In the genomic region with DNA sequence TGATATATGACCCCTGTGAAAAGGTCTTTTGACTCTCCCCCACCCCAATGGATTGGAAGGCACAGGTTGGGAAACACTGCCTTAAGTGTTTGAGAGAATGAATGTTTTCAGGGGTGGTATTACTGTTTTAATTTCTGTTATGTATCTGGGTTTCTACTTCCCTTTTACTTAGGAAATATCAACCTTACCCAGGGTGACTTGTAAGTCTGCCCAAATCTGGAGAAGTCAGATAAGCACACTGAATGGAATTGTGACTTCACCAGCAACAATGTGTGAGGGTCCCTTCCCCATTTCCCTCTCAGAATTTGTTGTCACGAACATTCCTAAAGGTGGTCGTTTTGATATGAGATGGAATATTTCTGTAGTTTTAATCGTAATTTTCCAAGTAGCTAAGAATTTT, we compare ENCODE assay signal across 28 mouse cellular contexts. TPM values are rescaled to one million over a fixed set of nuclear protein-coding genes. Genes with fewer than 3 reads are reported as not detected.
"Had no signal": no experiment of that assay in that cellular context is flagged by ENCODE, and none has a peak within 500 bp of the region (broad histone marks: within the 10 kb centered on the region; RNA-seq: fewer than 3 reads in every experiment).

No protein-coding gene starts in this region.

- DNase-seq: gastrocnemius, adult 2 months; gastrocnemius, postnatal 10 days; gastrocnemius, postnatal 25 days; heart, adult 11 months; heart, adult 2 months; heart, postnatal 10 days; heart, postnatal 4 days; kidney, adult 11 months; kidney, adult 2 months; kidney, adult 9 months; kidney, postnatal 14 days; kidney, postnatal 36 days; layer of hippocampus, adult 9-11 months; layer of hippocampus, postnatal 36 days; left cerebral cortex, postnatal 4 days had no signal

- ATAC-seq: hindbrain, postnatal 0 days; intestine, embryonic 16.5 days; liver, embryonic 12.5 days had no signal

RNA-seq across cellular contexts. Expression of a gene that starts 17.0 kb away (rescaled TPM):
- total RNA-seq: gastrocnemius, adult 2 months; gastrocnemius, postnatal 10 days; gastrocnemius, postnatal 25 days; gastrocnemius, postnatal 4 days; heart, adult 2 months; heart, postnatal 10 days; heart, postnatal 25 days; heart, postnatal 4 days; hindbrain, postnatal 0 days; layer of hippocampus, adult 18-20 months; layer of hippocampus, adult 8-10 months; layer of hippocampus, postnatal 14 days; layer of hippocampus, postnatal 36 days; left cerebral cortex, adult 18-20 months; left cerebral cortex, adult 8-10 months; left cerebral cortex, postnatal 10 days; left cerebral cortex, postnatal 25 days; left cerebral cortex, postnatal 4 days; liver, adult 2 months had no signal

RNA-seq across cellular contexts. Expression of a gene that starts 17.6 kb away (rescaled TPM):
- total RNA-seq: gastrocnemius, adult 2 months; gastrocnemius, postnatal 10 days; gastrocnemius, postnatal 25 days; gastrocnemius, postnatal 4 days; heart, adult 2 months; heart, postnatal 10 days; heart, postnatal 25 days; heart, postnatal 4 days; hindbrain, postnatal 0 days; layer of hippocampus, adult 18-20 months; layer of hippocampus, adult 8-10 months; layer of hippocampus, postnatal 14 days; layer of hippocampus, postnatal 36 days; left cerebral cortex, adult 18-20 months; left cerebral cortex, adult 8-10 months; left cerebral cortex, postnatal 10 days; left cerebral cortex, postnatal 25 days; left cerebral cortex, postnatal 4 days; liver, adult 2 months had no signal
